Mouse (Mus musculus) lung, adult 18-20 months (tissue): ENCODE results near the gene Gpi1.

ENCODE experiments used
- DNase-seq, 2 experiments: peaks; one replicate each; pipeline ENCODE4 v3.0.0; 2022; ENCODE audit warnings: mixed read lengths in 2 of 2

The Gpi1 gene

DNA sequence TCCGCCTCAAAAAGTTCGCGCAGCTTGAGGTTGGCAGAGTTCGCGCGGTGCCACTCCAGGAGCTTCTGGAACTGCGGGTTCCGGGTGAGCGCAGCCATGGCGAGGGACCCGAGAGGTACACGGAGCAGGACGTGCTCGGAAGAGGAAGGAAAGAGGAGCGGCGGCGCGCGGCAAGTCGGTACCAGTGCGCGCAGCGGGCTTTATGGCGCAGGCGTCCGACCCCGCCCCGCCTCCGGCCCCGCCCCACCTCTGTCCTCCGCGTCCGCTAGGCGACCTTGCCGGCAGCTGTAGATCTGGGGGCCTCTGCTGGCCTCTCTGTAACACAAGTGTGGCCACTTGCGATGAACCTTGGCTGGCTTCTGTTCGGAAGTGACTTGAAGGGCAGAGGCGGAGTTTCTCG, at the start of gene Gpi1:
Gpi1 (minus strand) TSS at position 221 of the 400 bp plus-strand sequence.
- DNase-seq = peak; percentile 83 to 87

DNA sequence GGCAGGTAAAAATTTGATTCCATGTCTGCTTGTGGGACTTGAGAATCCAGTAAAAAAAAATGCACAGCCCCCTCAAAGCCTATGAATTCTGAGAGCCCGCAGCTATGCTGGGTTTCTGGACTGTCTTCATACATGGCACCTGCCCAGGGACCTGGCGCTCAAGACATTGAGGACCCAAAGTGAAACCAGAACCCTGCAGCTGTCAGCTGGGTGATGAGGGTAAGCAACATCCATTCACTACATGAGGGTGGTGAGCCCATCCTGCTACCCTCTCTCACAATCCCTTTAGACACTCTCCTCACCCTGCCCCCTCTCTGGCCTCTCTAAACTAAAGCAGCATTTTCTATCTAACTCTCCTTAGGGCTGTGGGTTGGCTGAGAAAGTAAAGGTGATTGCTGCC, 47.5 kb upstream of the Gpi1 start:
- DNase-seq = no peak

DNA sequence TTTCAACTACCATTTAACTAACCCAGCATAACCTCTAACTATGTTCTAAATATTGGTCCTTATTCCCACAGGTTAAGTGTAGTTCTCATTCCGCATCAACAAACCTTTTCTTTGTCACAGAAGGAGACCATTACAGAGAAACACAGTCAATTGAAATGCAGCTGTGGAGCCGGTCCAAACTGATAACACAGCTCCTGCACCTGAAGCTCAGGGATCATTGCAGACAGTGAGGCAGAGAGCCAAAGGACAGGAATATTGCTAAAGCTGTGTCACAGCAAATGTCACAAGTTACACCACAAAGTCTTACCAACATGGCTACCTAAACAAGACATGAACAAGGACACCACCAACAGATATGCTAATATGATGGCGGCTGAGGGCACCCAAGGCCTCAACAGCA, 45.9 kb upstream of the Gpi1 start:
- DNase-seq = no peak

DNA sequence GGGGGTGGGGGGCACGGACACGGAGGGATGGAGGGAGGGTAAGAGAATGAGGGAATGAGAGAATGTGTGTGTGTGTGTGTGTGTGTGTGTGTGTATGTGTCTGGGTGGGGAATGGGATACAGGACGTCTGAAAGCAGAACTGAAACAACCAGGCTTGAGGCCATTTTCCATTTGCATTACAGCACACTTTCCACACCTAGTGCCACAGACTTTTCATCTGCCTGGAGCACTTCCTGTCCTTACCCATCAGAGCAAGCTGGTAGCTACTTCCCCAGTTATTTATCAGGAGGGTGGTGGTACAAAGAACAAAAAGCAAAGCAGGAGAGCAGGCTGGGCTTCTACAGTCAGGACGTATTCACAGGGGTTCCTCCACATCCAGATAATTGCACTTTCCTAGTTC, 42.3 kb upstream of the Gpi1 start:
- DNase-seq = no peak

DNA sequence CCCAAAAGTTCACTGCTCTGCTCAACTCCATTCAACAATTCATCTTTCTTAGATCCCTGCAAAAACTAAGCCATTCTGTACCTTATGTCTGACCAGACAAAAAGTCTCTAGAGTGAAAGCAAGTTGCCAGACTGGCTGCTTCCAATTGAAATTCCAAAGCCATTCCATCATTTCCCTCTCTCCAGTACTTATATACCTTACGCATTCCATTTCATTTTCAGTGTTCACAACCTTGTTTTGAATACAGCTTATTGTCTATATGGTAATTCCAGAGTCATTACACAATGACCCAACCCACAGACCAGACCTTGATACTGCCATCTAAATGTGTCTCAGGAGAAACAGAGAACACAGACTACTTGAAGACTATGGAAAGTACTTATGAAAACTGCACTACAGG, 38.3 kb upstream of the Gpi1 start:
- DNase-seq = no peak

DNA sequence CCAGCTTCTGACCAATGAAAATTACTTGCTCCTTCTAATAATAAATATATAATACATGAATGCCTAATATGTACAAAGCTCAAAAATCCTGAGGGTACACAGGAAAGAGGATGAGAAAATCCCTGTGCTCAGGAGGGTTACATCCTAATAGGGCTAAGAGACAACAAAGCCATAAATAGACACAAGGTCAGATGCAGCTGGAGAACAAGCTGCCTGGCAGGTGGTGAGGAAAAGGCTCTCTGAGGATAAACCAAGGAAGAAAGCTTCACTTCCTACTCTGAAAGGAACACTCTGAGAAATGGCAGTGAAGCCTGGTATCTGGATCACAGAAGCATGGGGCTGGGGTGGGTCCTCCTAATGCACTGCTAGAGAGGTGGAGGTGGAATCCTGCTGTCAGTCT, 36.3 kb upstream of the Gpi1 start:
- no peak for DNase-seq

DNA sequence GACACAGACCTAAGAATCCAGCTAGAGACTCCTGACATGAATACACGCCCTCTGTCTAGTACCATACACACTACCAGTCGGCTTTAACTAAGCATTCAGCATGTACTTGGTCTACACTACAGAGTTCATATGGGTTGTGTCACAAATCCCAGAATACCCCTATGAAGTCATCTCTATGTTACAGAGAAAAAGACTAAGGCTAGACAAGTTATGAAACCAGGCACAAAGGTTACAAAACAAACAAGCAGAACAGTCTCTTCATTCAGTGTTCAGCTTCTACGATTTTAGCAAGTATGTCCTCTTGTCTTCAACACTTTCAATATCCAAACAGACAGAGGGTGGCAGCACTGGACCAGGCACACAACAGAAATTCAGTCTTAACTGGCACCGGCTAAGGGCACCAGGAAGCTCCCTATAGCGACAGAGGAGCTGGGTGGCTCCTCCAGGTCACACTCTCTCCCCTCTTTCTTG, 35.8 kb upstream of the Gpi1 start:
- peak; percentile 68 to 84 for DNase-seq

DNA sequence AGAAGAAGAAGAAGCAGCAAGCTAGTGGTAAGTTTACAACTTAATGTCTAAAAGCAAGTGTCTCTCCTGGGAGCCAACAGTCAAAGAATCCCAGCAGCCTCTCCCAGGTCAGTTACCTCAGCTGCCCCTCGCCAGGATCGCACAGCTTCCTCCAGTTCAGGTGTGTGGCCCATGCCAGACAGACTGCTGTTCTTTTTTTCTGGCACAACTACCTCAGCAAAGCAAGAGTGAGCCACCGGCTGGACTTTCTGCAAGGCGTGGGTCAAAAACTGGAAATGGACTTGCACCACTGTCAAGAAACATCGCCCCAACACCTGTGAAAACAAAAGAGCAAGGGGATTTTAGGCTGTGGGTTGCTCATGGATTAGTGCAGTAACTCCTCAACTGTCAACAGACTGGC, 33.3 kb upstream of the Gpi1 start:
- no peak for DNase-seq

DNA sequence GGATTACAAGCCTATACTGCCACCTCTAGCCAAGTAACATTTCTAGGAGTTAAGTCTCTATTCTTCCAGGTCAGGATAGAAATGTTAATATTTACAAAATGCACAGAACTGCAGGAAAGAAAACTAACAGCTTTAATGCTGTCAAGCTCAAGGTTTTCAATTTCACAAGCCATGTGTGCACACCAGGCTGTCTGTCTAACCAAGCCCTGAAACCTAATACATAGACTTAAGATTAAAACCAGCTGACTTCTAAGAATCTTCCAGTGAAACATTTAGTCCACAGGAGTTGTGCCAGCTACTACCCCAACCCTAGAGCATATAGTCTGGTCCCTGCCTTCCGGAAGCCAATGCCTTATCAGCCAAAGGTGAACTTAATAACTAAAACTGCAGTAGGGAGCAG, 28.3 kb upstream of the Gpi1 start:
- DNase-seq = no peak

DNA sequence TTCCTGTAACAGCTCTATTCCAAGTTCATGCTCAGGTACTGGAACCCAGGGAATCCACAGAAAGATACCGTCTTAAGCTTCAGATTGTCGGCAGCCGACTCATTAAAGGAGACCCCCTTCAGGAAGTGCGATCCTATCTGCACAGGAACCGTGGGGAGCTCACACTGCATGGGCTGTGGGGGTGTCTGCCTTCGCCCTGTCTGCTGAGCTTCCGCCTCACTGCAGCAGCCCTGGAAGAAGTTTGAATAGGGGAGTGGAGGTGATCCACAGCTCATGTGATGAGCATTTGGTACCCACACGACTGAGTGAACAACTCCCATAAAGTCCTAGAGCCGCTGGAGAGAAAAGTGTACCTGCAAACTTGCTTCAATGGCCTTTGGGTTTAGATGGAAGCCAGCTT, 27.1 kb upstream of the Gpi1 start:
- DNase-seq = no peak

DNA sequence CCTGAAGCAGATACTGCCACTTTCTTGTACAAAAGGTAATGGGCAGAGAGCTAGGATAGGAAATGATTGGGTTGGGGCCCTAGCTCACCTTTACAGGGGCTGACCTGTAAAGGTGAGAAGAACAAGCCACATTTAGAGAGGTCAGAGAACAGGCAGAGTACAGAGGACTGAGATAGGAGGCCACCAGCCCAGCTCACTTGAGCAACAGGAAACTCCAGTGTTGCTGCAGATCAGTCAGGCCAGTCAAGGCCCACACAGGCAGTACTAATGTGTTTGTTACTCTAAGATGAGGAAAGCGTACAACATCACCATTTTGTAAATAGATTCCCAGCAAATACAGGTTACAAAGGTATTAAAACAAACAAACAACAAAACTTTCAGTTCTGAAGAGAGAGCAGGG, 25.8 kb upstream of the Gpi1 start:
- DNase-seq = no peak

DNA sequence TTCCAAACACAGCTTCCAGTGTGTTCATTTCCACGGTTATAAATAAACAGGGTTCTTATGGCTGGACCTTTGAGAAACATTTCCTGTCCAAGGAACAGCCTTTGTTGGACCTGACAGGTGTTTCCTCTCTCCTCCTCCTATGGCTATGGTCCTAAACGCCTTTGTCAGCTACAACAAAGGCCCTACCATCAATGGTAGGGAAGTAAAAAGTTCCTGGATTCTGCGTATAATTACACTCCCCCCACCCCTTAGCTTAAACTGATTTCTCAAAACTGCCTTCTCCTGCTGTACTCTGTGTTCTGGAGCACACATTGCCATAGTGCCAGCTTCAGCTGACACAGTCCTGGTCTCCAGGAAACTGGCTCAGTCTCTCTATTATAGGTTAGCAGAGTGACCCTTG, 25.0 kb upstream of the Gpi1 start:
- no peak for DNase-seq

DNA sequence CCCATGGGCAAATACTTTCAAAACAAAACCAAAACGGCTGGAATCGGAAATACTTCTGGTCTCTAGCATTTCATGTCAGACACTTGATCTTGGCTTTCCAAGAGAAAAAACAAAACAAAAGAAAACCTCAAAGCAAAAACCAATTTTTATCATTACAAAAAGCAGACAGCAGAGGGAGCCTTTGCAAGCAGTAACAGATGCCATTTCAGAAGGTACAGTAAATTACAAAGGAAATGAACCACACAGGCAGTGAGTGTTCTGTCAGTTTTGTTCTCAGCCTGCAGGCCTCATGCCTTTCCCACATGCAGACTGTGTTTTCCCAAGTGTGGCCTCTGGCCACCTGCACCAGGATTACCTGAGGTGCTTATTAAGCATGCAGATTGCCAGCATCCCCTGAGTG, 21.9 kb upstream of the Gpi1 start:
- DNase-seq = peak in 1 of 2 experiments; percentile 11

DNA sequence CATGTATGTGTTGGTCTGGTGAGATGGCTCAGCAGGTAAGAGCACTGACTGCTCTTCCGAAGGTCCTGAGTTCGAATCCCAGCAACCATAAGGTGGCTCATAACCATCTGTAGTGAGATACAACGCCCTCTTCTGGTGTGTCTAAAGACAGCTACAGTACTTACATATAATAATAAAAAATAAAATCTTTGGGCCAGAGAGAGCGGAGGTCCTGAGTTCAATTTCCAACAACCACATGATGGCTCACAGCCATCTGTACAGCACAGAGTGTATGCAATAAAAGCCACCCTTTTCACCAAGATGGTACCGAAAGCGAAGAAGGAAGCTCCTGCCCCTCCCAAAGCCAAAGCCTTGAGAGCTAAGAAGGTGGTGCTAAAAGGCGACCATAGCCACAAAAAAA, 20.6 kb upstream of the Gpi1 start, which contains the start of gene Gm6096:
Gm6096 (plus strand) TSS at position 301 of the 400 bp plus-strand sequence.
- no peak for DNase-seq

DNA sequence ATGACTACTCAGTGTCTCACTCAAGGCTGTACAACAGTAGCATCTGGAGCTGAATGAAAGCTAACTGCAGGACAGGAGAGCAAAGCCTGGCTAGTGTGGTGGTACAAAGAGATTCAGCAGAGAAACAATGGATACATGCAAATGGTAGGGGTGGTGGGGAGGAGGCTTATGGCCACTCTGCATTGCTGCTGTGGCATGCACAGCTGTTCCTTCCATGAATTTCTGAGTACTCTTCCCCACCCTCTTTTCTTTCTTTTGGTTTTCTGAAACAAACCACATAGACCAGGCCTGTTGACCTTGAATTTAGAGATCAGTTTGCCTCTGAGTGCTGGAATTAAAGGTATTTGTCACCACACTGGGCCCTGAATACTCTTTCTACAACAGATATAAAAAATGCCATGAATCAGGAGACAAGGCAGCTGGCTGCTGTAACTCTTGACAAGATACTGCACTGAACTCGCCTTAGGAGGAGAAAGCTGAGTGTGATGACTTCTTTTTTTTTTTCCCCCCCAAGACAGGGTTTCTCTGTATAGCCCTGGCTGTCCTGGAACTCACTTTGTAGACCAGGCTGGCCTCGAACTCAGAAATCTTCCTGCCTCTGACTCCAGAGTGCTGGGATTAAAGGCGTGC, 16.8 kb upstream of the Gpi1 start:
- no peak for DNase-seq

DNA sequence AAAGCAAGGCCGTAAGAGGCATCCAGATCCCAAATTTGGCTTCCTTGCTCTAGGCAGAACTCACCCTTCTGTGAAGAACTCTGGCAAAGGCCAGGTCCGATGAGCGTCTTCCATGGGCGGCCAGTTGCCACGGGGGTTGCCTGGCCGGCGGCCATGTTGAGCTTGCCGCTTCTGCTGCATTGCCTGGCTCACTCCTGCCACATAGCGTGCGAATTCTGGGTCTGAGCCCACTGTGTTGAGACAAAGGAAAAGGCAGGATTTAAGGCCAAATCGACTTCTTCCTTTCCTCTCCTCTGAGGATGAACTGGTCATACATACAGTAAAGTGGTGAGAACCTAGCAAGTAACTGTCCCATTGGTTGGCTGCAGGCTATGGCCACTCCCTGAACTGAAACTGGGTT, 12.0 kb upstream of the Gpi1 start:
- no peak for DNase-seq

DNA sequence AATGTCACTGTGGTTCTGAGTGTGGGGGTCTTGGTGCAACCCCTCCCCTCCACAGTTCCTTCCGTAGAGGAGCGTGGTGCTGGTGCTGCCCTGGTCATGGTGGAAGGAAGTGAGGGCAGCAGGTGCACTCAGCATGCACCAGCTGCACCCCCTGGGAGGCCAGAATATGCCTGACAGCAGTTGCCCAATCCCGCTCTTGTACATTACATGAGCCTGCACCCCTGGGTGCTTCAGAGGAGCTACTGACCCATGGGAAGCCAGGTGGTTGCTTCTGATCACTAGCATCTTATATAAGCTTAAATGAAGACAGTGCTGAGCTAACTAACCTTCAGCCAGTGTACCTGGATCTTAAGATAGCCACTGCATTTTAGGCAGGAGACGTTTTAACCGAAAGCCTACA, 8.0 kb upstream of the Gpi1 start:
- DNase-seq = no peak

DNA sequence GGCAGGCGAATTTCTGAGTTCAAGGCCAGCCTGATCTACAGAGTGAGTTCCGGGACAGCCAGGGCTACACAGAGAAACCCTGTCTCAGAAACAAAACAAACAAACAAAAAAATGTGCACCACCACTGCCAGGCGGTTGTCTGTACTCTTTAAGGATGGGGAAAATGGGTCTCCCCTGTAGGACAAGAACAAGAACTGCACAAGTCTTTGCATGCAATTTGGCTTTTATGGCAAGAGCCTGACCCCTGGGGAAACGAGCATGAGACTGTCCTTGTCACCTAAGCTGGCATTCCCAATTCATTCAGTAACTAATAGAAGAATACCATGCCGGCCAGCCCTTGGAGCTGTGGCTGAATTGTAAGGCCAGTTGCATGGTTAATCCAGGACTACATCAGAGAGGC, 5.5 kb upstream of the Gpi1 start:
- no peak for DNase-seq

DNA sequence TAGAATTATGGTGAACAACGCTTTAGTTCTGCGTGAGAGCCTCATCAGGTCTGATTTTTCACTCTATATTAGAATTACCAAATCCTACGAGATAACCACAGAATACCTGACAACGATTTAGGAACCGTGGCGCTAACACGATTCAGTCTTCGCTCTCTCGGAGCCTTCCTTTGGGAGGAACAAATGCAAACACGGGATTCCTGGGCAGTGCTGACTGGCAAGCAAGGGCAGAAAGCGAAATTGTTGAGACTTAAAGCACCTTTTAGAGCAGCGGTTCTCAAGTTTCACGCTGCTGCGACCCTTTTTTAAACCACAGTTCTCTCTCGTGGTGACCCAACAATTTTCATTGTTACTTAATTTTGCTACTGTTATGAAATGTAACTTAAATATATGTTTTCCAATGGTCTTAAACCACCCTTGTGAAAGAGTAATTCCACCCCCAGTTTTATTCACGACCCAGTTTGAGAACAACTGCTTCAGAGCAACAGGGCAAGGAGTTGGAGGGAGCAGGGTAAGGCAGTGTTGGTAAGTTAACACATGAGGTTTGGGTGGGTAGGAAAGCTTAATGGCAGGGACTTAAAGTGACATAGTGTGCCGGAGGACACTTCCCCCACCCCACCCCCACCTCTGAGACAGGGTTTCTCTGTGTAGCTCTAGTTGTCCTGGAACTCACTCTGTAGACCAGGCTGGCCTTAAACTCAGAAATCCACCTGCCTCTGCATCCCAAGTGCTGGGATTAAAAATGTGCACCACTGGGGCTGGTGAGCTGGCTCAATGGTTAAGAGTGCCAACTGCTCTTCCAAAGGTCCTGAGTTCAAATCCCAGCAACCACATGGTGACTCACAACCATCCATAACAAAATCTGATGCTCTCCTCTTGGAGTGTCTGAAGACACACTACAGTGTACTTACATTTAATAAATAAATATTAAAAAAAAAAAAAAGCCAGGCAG, 4.8 kb upstream of the Gpi1 start:
- DNase-seq = no peak

DNA sequence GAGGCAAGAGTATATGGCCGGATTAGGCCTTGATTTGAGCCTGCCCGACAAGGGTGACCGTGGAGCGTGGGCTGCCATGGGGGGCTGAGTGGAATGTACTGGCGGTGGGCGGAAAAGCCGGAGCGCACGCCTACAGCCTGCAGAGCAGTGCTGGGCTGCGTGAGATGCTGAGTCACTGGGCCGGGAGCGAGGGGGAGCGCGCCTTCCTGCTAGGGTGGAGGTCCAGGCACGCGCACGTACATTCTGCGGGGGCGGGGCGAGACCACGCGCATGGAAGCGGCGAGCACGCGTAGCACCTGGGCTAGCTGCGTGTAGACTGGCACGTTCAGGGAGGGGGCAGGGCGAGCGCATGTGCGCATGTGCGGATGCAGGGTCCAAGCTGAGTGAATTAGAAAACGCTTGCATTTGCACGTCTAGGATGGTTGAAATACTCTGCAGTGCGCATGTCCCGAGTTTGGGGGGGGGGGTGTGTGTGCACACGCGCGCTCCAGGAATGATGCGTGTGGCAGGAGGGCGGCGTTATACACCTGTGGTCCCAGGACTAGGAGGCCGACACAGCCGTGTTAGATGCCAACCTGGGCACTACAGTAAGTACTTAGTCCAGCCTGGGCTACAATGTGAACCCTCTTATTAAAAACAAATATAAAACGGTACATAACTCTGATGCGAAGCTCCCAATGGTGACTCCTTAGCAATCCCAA, 3.9 kb upstream of the Gpi1 start:
- DNase-seq = peak; percentile 99

DNA sequence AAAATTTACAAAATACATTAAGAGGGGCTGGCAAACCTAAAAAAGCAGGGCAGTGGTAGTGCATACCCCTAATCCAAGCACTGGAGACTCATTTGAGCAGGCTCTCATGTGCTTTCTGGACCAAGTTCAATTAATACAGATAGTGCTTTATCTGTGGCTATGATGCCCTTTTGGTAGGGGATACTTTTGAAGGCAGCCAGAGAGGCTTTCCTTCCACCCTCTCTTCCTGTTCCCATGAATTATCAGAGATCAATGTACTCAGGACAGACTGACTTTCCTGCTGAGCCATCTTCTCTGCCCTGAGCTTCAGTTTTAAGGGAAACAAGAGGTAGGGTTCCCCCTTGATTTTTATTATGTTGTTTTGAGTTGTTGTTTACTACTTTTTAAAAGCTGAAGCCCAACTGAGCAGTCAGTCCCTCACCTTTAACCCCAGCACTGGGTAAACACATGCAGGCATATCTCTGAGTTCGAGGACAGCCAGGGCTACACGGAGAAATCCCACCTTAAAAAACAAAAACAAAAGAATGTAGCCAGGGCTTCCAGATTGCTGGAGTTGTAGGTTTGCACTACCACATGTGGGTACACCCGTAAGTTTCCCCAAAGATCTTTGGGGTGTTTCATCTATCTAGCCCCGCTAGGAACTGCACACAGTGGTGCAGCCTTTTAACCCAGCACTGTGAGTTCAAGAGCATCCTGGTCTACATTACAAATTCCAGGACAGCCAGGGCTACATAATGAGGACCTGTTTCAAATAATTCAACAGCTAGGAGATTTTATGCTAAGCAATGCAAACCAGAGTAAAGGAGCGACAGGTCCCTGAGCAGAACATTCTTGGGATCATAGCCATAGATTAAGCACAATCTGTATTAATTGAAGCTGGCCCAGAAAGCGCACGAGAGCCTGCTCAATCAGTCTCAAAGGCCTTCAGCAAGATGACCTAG, 2.9 kb upstream of the Gpi1 start:
- DNase-seq = no peak

DNA sequence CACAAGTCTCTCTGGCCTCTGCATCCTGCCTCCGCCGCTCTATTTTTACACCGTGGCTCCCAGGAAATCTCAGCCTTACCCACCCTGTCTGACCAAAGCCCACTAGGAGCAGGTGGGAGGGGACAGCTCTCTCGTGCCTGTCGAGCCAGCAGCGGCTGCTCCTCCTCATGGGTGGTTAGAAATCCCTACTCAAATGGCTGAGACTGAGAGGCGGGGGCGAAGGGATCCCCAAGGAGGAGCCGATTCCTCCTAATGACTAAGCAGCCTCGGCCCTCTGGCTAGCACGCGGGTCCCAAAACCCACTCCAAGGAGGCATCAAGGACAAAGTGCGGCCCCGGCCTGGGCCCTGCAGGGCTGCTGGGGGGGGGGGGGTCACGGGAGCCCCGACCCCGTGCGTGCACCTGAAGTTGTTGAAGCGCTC, 435 bp downstream of the Gpi1 start:
- DNase-seq = peak; percentile 55 to 58
